Mouse (Mus musculus) hematopoietic stem cell, adult 5-6 weeks (primary cell): ENCODE measurements around the gene Spns1. TPM values are rescaled to one million over a fixed set of nuclear protein-coding genes. Genes with fewer than 3 reads are reported as not detected.
"Not testable (repeated sequence)": the region's sequence is repeated elsewhere in the genome, so short reads cannot be mapped to it uniquely, and the experiment has no call there.

Source experiments
- ATAC-seq, 2 experiments: fragments of 125-278 bp in 1 of 2; replicated peaks in 1 of 2; 2 replicates each; pipeline ENCODE4 v1.8.0; 2016 to 2017; ENCODE audit warnings: inconsistent platforms in 2 of 2, mild to moderate bottlenecking in 2 of 2, moderate number of reproducible peaks in 2 of 2, low read depth in 1 of 2, moderate TSS enrichment in 1 of 2; ENCODE audit not compliant: low FRiP score in 2 of 2, poor library complexity in 2 of 2, severe bottlenecking in 2 of 2, insufficient read depth in 1 of 2, low TSS enrichment in 1 of 2
- total RNA-seq: library from RNA; stranded (forward); fragments of 172-1452, 232-1000 nt; gene quantifications from 2 replicates; pipeline ENCODE4 v1.2.3, GENCODE M21; 2017

The Spns1 gene
- total RNA-seq, result 8.6 and 11.3 TPM in 2 replicates

DNA sequence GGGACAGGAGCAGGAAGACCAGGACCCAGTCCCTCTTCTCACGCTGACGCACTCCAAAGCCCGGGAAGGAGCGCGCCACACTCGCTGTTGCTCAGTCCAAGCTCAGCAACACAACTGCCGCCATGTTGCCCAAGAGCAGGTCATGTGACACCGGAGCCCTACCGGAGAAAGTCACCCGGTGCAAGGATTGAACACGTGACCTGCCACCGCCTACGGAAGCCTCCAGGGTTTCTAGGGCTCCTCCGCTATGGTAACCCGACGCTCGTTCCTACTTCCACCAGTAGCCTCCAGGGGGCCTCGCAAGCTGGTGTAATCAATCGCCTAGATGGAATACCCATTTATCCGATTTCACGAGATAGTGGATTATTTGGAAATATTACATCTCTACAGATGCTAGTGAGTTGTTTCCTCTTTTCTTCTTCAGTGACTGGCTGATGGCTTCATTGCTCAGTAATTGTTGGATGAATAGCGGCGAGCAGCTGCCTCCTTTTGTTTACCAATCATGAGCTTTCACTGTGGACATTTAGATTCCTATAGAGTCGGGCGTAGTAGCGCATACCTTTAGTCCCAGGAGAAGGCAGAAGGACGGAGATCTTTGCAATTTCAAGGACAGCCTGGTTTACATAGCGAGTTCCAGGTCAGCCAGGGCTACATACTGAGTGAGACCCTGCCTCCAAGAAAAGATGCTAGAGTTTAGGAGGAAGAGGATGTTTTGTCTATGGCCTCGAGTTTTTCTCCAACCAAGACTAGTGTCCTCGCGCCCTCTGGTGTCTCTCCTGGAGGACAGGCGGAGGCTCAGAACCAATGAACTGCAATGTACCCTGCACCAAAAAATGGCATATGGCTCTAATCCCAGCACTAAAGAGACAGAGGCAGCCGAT is at the start of gene Spns1:
Gene Spns1, minus strand, starts transcription at position 173 of the 881 bp plus-strand sequence.
- peak; percentile 93 to 94 for ATAC-seq

- ATAC-seq, result no peak
Measured at GRCm38 (mm10) chr7:126424161-126424560, 46.9 kb upstream of the Spns1 start.

DNA sequence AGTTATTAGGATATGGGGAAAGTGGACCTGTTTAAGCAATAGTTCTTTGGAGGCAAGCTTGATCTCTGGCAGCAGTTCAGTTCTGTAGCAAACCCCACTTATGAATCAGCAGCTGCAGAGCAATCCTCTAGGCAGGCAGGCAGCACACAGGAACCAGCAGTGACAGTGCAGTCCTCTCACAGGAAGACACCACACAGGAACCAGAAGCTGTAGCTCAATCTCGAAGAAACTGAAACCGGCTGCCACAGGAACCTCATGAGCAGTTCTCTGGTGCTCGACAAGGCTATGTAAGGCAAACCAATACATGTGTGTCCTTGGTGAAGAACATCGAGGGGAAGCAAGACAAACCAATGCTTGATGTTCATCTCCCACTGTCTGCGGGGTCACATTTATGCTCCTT is 44.5 kb upstream of the Spns1 start:
- ATAC-seq, result peak; percentile 32 to 35; a peak in 1 of 4 replicates

DNA sequence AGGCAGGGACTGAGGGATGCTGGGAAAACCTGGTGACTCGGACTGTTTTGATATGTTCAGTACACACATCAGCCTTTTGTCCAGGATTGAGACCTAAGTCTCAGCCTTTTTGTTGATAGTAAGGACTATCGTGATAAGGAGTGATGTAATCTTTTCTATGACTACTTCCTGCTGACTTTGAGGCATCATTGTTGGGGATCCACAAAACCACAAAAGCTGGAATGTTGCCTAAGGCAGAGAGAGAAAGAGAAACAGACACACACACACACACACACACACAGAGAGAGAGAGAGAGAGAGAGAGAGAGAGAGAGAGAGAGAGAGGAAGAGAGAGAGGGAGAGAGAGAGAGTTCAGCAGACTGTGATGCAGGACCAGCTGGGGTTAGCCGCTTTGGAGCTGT is 41.2 kb upstream of the Spns1 start:
- ATAC-seq, result no peak

- ATAC-seq, result no peak
Measured at GRCm38 (mm10) chr7:126417606-126418005, 40.4 kb upstream of the Spns1 start.

DNA sequence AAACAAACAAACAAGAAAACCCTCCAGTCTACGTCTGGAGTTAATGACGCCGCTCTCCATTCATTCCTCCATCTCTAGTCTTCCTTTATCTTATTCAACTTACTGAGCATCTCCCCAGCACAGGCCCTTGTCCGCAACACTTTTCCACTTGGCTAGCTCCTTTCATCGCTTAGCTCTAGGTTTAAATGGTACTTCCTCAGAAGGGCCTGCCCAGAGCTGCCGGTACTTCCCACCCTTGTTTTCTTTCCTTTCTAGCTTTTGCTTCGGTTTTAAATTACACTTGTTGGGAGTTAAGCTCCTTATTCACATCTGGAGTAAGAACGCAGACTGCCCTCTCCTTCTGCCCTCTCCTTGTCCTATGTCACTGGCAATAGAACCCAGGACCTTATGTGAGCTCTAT is 39.8 kb upstream of the Spns1 start:
- ATAC-seq, result no peak

DNA sequence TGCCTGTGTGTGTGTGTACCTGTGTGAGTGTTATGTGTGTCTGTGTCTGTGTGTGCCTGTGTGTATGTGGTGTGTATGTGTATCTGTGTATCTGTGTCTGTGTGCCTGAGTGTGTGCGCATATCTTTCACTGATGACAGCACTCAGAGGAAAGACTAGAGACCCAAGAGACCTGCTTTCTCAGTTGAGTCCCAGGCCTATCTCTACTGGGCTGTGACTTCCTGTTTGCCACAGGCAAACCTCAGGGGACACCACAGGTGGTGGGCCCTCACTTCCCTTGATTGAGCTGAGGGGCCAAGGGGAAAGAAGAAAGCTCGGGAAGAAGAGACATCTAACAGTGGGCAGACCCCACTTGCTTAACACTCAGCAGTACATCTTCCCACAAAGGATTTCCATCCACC is 39.4 kb upstream of the Spns1 start:
- ATAC-seq, result peak; percentile 64 to 67

GRCm38 (mm10) chr7:126414725-126415124 is 37.5 kb upstream of the Spns1 start, which contains the start of gene Cd19:
TSS of gene Cd19 (minus strand) at chr7:126414889.
- ATAC-seq, result no peak

DNA sequence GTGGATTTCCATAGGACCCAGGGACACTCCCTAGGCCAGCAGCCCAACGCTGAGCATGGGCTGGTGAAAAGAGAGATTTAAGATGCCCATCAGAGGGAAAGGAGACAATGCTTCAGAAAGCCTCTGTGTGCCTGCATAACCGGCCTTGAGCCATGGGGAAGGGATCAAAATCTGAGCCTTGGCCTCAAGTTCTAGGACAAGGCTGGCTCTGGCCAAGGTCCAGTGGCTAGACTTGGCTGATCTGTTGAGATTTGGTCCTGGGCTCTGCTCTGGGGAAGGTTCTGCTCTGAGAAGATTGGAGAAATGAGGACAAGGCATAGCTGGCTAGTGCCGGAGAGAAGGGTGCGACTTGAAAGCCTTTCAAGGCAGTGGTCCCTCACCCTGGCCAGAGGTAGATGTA is 33.8 kb upstream of the Spns1 start:
- no peak for ATAC-seq

- ATAC-seq, result no peak
Measured at GRCm38 (mm10) chr7:126408686-126409085, 31.4 kb upstream of the Spns1 start.

- not testable (repeated sequence) for ATAC-seq
Measured at GRCm38 (mm10) chr7:126402518-126402917, 25.3 kb upstream of the Spns1 start.

GRCm38 (mm10) chr7:126399548-126399947 is 22.3 kb upstream of the Spns1 start:
- peak; percentile 31 to 58; a peak in 2 of 4 replicates for ATAC-seq

DNA sequence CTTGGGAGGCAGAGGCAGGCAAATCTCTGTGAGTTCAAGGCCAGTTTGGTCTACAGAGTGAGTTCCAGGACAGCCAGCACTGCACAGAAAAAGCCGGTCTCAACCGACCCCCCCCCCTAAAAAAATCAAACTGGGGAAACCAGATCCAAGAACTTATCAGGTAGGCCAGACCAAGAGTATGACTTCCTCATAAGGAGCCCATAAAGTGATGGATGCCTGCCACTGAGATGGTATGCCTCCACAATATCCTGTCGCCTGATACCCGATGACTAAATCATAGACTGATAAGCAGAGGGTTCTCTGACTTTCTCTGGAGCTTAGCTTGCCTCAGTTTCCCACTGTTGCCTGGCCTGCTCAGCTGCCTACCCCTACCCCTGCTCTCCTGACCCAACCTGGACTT is 20.6 kb upstream of the Spns1 start:
- ATAC-seq, result no peak

DNA sequence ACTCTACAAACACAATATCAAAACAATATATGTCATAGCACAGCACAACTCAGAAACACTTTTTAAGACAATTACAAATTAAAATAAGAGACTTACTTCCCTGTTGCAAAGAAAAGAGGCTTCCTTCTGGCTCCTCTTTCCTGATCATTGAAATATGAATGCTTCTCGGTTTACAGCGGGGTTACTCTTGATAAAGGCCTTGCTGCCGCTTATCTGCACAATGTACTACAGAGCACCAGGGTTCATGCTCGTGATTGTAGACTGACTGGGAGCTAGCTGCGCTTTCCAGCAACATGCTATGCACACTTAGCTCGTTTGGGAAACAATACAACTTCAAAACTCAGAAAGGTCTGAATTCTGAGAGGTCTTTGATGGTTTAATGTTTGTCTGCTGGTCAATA is 20.0 kb upstream of the Spns1 start:
- ATAC-seq, result no peak

- peak; percentile 97 to 100 for ATAC-seq
Measured at GRCm38 (mm10) chr7:126396298-126397119, 19.3 kb upstream of the Spns1 start, which contains the start of gene Nfatc2ip. TSS of gene Nfatc2ip (minus strand) at chr7:126396737.

- not testable (repeated sequence) for ATAC-seq
Measured at GRCm38 (mm10) chr7:126392086-126392884, 15.0 kb upstream of the Spns1 start.

DNA sequence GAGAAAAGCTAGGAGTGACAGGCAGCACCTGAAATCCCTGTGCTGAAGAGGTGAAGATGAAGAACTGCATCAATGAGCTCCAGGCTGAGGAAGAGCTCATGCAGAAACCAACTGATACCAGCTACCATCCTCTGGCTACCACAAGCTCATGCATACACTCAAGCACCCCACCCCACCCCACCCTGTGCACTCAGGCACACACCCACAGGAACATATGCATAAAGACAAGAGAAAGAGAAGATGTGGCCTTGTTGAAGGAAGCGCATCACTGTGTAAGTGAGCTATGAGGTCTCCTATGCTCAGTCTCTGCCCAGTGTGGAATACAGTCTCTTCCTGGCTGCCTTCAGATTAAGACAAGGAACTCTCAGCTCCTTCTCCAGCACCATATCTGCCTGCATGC is 10.9 kb upstream of the Spns1 start:
- ATAC-seq, result no peak
